Mouse (Mus musculus) adrenal gland, postnatal 0 days (tissue): Measurements from ENCODE around the gene Akt3. TPM values are rescaled to one million over a fixed set of nuclear protein-coding genes. Genes with fewer than 3 reads are reported as not detected.

Source experiments
- polyA plus RNA-seq: library from polyadenylated mRNA; unstranded; fragments of >200 nt; fragmentation: Nextera tagmentation; extraction: Ambion mirVana; gene quantifications from 2 replicates; pipeline ENCODE4 v1.2.1, GENCODE M21; 2015

Akt3 gene
- polyA plus RNA-seq, result 4.1 and 6.3 TPM in 2 replicates

GRCm38 (mm10) chr1:177258034-177258342 is at the start of gene Akt3:
TSS of gene Akt3 (minus strand) at chr1:177258203.

Other genes with a start within 250 kb of the Akt3 start
- 2.1 and 2.3 TPM in 2 replicates for gene Zbtb18, start 184.1 kb upstream of the Akt3 start, polyA plus RNA-seq